Mouse (Mus musculus): ENCODE measurements around the gene Foxs1. TPM values are rescaled to one million over a fixed set of nuclear protein-coding genes. Genes with fewer than 3 reads are reported as not detected.

Foxs1 gene
- polyA plus RNA-seq, 1 experiment from 2014 or later: 5.3 TPM

DNA sequence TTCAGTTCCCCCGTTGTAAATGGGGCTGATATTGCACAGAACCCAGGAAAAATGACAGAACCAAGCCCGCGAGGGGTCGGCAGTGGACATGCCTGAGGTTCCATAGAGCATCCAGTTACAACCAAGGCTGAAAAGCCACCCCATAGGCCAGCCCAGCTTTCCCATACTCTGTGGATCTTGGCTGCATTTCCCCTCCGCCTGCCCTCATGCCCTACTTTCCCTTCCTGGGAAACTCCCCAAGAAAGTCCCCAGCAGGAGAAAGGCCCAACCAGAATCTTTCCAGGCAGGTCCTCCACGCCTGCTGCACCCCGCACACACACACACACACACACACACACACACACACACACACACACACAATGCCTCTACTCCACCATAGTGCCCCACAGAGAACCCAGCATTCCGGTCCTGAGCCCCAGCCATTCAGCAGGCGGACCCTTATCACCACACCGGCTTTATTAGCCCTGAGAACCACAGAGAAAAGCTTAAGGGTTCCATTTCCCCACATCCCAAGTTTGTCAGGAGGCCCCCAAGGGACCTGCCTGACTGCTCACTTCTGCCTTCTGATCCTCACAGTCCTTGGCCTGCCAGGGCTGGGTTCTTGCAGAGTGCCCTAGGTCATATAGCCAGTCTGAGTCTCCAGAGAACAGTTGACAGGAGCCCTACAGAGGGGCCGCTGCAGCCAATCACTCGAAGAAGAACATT, 1.4 kb downstream of the Foxs1 start:
- peak overlapping the region; percentile 21 for H3K4me3 ChIP-seq (replicated peaks; ENCODE audit: low read length)
- no peaks in the 10 kb centered on the region for H3K36me3 ChIP-seq (ENCODE audit: control insufficient read depth, insufficient read depth, low read length)
- ATAC-seq (ENCODE audit: insufficient read depth, low FRiP score): no peak
- H3K4me1 ChIP-seq (ENCODE audit: control insufficient read depth, insufficient read depth, low read length): peaks cover 15% of the 10 kb centered on the region
- peak overlapping the region; percentile 60 for H3K27ac ChIP-seq (ENCODE audit: low read length)
- no peak overlapping the region for H3K4me2 ChIP-seq (ENCODE audit: low read depth, low read length)
- H3K9me3 ChIP-seq (replicated peaks; ENCODE audit: control insufficient read depth, low read length): no peaks in the 10 kb centered on the region
- H3K27me3 ChIP-seq (ENCODE audit: control insufficient read depth, insufficient read depth, low read length): no peaks in the 10 kb centered on the region
- WGBS: 65% methylated on average over 12 of the region's 12 CpGs
- H3K9ac ChIP-seq (ENCODE audit: low read length): peak overlapping the region; percentile 54

- Histone ChIP-seq H3K9me3 (replicated peaks; ENCODE audit: control insufficient read depth, low read length) (no peaks in the 10 kb centered on the region), H3K27ac (ENCODE audit: low read length) (peak overlapping the region; percentile 32; the same call in 1 of the 2 replicates), H3K27me3 (ENCODE audit: control insufficient read depth, insufficient read depth, low read length) (no peaks in the 10 kb centered on the region), H3K9ac (ENCODE audit: low read length) (0 out of 2 replicates have a peak overlapping the region, but pooled peaks have one; percentile 12), H3K4me3 (replicated peaks; ENCODE audit: low read length) (no peak overlapping the region), H3K4me1 (ENCODE audit: control insufficient read depth, insufficient read depth, low read length) (peaks cover 21% of the 10 kb centered on the region), H3K4me2 (ENCODE audit: low read depth, low read length) (peak overlapping the region; percentile 15; the same call in 1 of the 2 replicates), H3K36me3 (ENCODE audit: control insufficient read depth, insufficient read depth, low read length) (no peaks in the 10 kb centered on the region)
- WGBS: 25% methylated on average over 2 of the region's 2 CpGs
- ATAC-seq (ENCODE audit: insufficient read depth, low FRiP score): no peak
Measured at GRCm38 (mm10) chr2:152930276-152930675, 2.7 kb downstream of the Foxs1 start.

GRCm38 (mm10) chr2:152928988-152929370, 4.0 kb downstream of the Foxs1 start:
- Histone ChIP-seq H3K9ac (ENCODE audit: low read length) (no peak overlapping the region), H3K4me3 (replicated peaks; ENCODE audit: low read length) (no peak overlapping the region), H3K4me1 (ENCODE audit: control insufficient read depth, insufficient read depth, low read length) (peaks cover 21% of the 10 kb centered on the region), H3K36me3 (ENCODE audit: control insufficient read depth, insufficient read depth, low read length) (no peaks in the 10 kb centered on the region), H3K27me3 (ENCODE audit: control insufficient read depth, insufficient read depth, low read length) (no peaks in the 10 kb centered on the region), H3K9me3 (replicated peaks; ENCODE audit: control insufficient read depth, low read length) (no peaks in the 10 kb centered on the region), H3K27ac (ENCODE audit: low read length) (peak overlapping the region; percentile 61), H3K4me2 (ENCODE audit: low read depth, low read length) (no peak overlapping the region)
- ATAC-seq (ENCODE audit: insufficient read depth, low FRiP score): no peak
- 69% methylated on average over 3 of the region's 3 CpGs for WGBS

GRCm38 (mm10) chr2:152928219-152928987, 4.6 kb downstream of the Foxs1 start:
- ATAC-seq (ENCODE audit: insufficient read depth, low FRiP score): no peak
- Histone ChIP-seq H3K4me3 (replicated peaks; ENCODE audit: low read length) (no peak overlapping the region), H3K36me3 (ENCODE audit: control insufficient read depth, insufficient read depth, low read length) (no peaks in the 10 kb centered on the region), H3K4me1 (ENCODE audit: control insufficient read depth, insufficient read depth, low read length) (peaks cover 21% of the 10 kb centered on the region), H3K9ac (ENCODE audit: low read length) (no peak overlapping the region; the same call in 1 of the 2 replicates), H3K9me3 (replicated peaks; ENCODE audit: control insufficient read depth, low read length) (no peaks in the 10 kb centered on the region), H3K27me3 (ENCODE audit: control insufficient read depth, insufficient read depth, low read length) (no peaks in the 10 kb centered on the region), H3K4me2 (ENCODE audit: low read depth, low read length) (no peak overlapping the region), H3K27ac (ENCODE audit: low read length) (peak overlapping the region; percentile 61)
- 47% methylated on average over 14 of the region's 14 CpGs for WGBS

- H3K9ac ChIP-seq (ENCODE audit: low read length): no peak overlapping the region
- ATAC-seq (ENCODE audit: insufficient read depth, low FRiP score): no peak
- H3K27me3 ChIP-seq (ENCODE audit: control insufficient read depth, insufficient read depth, low read length): no peaks in the 10 kb centered on the region
- no peak overlapping the region for H3K27ac ChIP-seq (ENCODE audit: low read length)
- H3K4me2 ChIP-seq (ENCODE audit: low read depth, low read length): no peak overlapping the region
- 58% methylated on average over 5 of the region's 5 CpGs for WGBS
- no peak overlapping the region for H3K4me3 ChIP-seq (replicated peaks; ENCODE audit: low read length)
- H3K36me3 ChIP-seq (ENCODE audit: control insufficient read depth, insufficient read depth, low read length): no peaks in the 10 kb centered on the region
- no peaks in the 10 kb centered on the region for H3K9me3 ChIP-seq (replicated peaks; ENCODE audit: control insufficient read depth, low read length)
- H3K4me1 ChIP-seq (ENCODE audit: control insufficient read depth, insufficient read depth, low read length): peaks cover 21% of the 10 kb centered on the region
Measured at GRCm38 (mm10) chr2:152927371-152927770, 5.6 kb downstream of the Foxs1 start.

- Histone ChIP-seq H3K27ac (ENCODE audit: low read length) (no peak overlapping the region), H3K9me3 (replicated peaks; ENCODE audit: control insufficient read depth, low read length) (no peaks in the 10 kb centered on the region), H3K27me3 (ENCODE audit: control insufficient read depth, insufficient read depth, low read length) (no peaks in the 10 kb centered on the region), H3K36me3 (ENCODE audit: control insufficient read depth, insufficient read depth, low read length) (no peaks in the 10 kb centered on the region), H3K9ac (ENCODE audit: low read length) (0 out of 2 replicates have a peak overlapping the region, but pooled peaks have one; percentile 26), H3K4me1 (ENCODE audit: control insufficient read depth, insufficient read depth, low read length) (peaks cover 20% of the 10 kb centered on the region), H3K4me2 (ENCODE audit: low read depth, low read length) (no peak overlapping the region), H3K4me3 (replicated peaks; ENCODE audit: low read length) (no peak overlapping the region)
- WGBS: 66% methylated on average over 9 of the region's 9 CpGs
- no peak for ATAC-seq (ENCODE audit: insufficient read depth, low FRiP score)
Measured at GRCm38 (mm10) chr2:152926896-152927295, 6.1 kb downstream of the Foxs1 start.

DNA sequence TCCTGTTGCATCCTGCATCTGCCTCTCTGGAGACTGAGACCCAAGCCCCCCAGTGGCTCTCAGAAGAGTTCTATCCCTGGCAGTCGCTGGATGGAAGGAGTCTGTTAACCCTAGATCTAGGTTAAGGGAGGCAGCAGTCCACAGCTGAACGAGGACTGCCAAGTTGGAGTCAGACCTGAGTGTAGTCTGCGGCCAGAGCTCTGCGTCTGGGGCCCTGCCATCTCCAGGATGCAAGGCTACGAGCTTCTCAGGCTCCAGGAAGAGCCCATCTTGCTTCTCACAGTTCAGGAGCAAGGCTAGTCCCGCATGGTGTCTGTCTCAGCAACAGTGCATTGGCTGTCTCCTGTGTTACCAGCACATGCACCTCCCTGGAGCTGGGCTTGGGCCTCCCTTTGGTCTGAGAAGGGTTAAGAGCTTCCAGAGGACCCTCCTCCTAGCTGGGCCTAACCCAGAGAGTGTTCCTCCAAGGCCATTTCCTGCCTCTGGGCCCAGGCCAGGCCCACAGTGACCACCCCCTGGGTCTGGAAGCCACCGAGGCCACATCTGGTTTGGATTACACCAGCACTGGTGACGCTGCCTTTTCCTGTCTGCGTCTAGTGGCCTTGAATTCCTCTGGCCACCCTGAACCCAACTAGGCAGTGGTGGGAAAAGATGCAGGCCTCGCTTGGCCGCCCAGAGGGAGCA, 7.7 kb downstream of the Foxs1 start:
- WGBS: 42% methylated on average over 11 of the region's 11 CpGs
- ATAC-seq (ENCODE audit: insufficient read depth, low FRiP score): peak; percentile 76

GRCm38 (mm10) chr2:152924543-152924942, 8.5 kb downstream of the Foxs1 start:
- peak overlapping the region; percentile 78; the same call in 1 of the 2 replicates for H3K27ac ChIP-seq (ENCODE audit: low read length)
- 70% methylated on average over 5 of the region's 5 CpGs for WGBS

More for the DNA sequence above, 7.7 kb downstream of the Foxs1 start:
- Histone ChIP-seq H3K27me3 (ENCODE audit: control insufficient read depth, insufficient read depth, low read length) (no peaks in the 10 kb centered on the region), H3K9me3 (replicated peaks; ENCODE audit: control insufficient read depth, low read length) (no peaks in the 10 kb centered on the region), H3K36me3 (ENCODE audit: control insufficient read depth, insufficient read depth, low read length) (no peaks in the 10 kb centered on the region), H3K27ac (ENCODE audit: low read length) (peak overlapping the region; percentile 78), H3K9ac (ENCODE audit: low read length) (peak overlapping the region; percentile 57), H3K4me3 (replicated peaks; ENCODE audit: low read length) (no peak overlapping the region), H3K4me2 (ENCODE audit: low read depth, low read length) (no peak overlapping the region), H3K4me1 (ENCODE audit: control insufficient read depth, insufficient read depth, low read length) (peaks cover 15% of the 10 kb centered on the region)

GRCm38 (mm10) chr2:152924128-152924527, 8.9 kb downstream of the Foxs1 start:
- H3K4me3 ChIP-seq (replicated peaks; ENCODE audit: low read length): no peak overlapping the region
- no peak overlapping the region for H3K27ac ChIP-seq (ENCODE audit: low read length)
- WGBS: 49% methylated on average over 8 of the region's 8 CpGs
- no peaks in the 10 kb centered on the region for H3K36me3 ChIP-seq (ENCODE audit: control insufficient read depth, insufficient read depth, low read length)
- H3K27me3 ChIP-seq (ENCODE audit: control insufficient read depth, insufficient read depth, low read length): no peaks in the 10 kb centered on the region
- H3K4me2 ChIP-seq (ENCODE audit: low read depth, low read length): no peak overlapping the region
- H3K4me1 ChIP-seq (ENCODE audit: control insufficient read depth, insufficient read depth, low read length): peaks cover 15% of the 10 kb centered on the region
- no peak overlapping the region for H3K9ac ChIP-seq (ENCODE audit: low read length)
- H3K9me3 ChIP-seq (replicated peaks; ENCODE audit: control insufficient read depth, low read length): no peaks in the 10 kb centered on the region
- no peak for ATAC-seq (ENCODE audit: insufficient read depth, low FRiP score)

More at GRCm38 (mm10) chr2:152924543-152924942, 8.5 kb downstream of the Foxs1 start:
- ATAC-seq (ENCODE audit: insufficient read depth, low FRiP score): no peak
- H3K9ac ChIP-seq (ENCODE audit: low read length): no peak overlapping the region
- peaks cover 15% of the 10 kb centered on the region for H3K4me1 ChIP-seq (ENCODE audit: control insufficient read depth, insufficient read depth, low read length)
- no peaks in the 10 kb centered on the region for H3K36me3 ChIP-seq (ENCODE audit: control insufficient read depth, insufficient read depth, low read length)
- no peak overlapping the region for H3K4me3 ChIP-seq (replicated peaks; ENCODE audit: low read length)
- no peaks in the 10 kb centered on the region for H3K9me3 ChIP-seq (replicated peaks; ENCODE audit: control insufficient read depth, low read length)
- no peak overlapping the region for H3K4me2 ChIP-seq (ENCODE audit: low read depth, low read length)
- H3K27me3 ChIP-seq (ENCODE audit: control insufficient read depth, insufficient read depth, low read length): no peaks in the 10 kb centered on the region

Measured in stomach, embryonic 16.5 days (tissue).